Mouse (Mus musculus): ENCODE results near the gene Olfr284. TPM values are rescaled to one million over a fixed set of nuclear protein-coding genes. Genes with fewer than 3 reads are reported as not detected.
A peak's percentile ranks its signal among the peaks of the same experiment; 100 is the strongest.

Gene Olfr284
- total and polyA plus RNA-seq, 3 experiments, result not detected

DNA sequence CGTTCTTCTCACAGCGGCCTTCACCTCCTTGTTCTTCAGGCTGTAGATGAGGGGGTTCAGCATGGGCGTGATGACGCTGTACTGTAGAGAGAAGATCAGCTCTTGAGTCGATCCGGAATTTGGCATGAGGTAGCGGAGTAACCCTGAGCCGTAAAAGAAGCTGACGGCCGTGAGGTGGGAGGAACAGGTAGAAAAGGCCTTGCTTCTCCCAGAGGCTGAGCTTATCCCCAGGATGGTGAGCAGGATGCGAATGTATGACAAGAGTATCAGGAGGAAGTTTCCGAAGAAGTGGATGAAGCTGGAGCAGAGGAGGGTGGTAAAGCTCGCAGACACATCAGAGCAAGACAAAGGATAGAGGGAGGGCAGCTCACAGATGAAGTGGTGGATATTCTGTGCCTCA is 37.4 kb upstream of the Olfr284 start:
- dilution Hi-C loops (cut with MboI; ENCODE audit: extremely low pct_ligation_motif_present, extremely low pct_unique_long_range_greater_than_20kb, low sequenced_read_pairs), result no loop called here
- in situ Hi-C loops (cut with MboI; ENCODE audit: low pct_ligation_motif_present, low pct_unique_long_range_greater_than_20kb, low sequenced_read_pairs), result no loop called here

DNA sequence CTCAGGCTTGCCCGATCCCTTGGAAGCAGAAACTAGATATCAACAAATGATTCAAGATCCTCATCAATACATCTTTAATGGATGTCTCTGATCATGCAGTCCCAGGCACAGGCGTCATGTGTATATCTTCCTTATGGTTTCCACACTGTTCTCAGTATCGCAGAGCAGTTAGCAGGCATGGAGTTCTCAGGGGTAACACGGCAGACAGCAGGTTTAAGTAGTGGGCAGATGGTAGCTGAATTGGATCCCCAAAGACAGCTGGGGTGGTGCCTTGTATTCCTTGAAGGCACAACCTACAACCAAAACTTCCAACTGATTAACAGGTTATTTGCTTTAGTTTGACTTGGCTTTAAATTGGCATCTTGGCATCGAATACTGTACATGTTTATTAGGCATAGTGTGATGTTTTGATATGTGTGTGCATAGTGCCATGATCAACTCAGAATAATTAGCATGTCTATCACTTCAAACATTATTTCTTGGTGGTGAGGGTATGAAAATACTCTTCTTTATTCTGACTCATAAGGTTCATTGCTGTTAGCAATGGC is 23.5 kb downstream of the Olfr284 start, which contains the start of gene Olfr285:
Gene Olfr285, minus strand, starts transcription at position 177 of the 548 bp plus-strand sequence.
- Histone ChIP-seq H3K79me2 (replicated peaks; ENCODE audit: control insufficient read depth, extremely low read depth, insufficient read depth, poor library complexity, severe bottlenecking) (no peaks in the 10 kb centered on the region), H3K27ac (ENCODE audit: insufficient read depth, low read depth) (no peak within 1 kb of the TSS), H3K36me3 (replicated peaks in 1 of 2; ENCODE audit: control insufficient read depth in 1 of 2, insufficient read depth in 1 of 2, low read length in 1 of 2) (no peaks in the 10 kb centered on the region), H3K9me3 (replicated peaks; ENCODE audit: low read length) (peaks cover 3% of the 10 kb centered on the region), H3K9ac (ENCODE audit: insufficient read depth, low read depth) (no peak within 1 kb of the TSS), H3K27me3 (replicated peaks) (peaks cover 50% of the 10 kb centered on the region), H3K4me3 (replicated peaks in 1 of 3; ENCODE audit: low read depth in 2 of 3, low read length in 2 of 3, poor library complexity in 1 of 3) (no peak within 1 kb of the TSS), H3K4me2 (ENCODE audit: insufficient read depth, low read depth, poor library complexity, severe bottlenecking) (no peak within 1 kb of the TSS), H3K4me1 (ENCODE audit: control insufficient read depth in 1 of 2, insufficient read depth in 2 of 2) (no peaks in the 10 kb centered on the region)
- DNase-seq (ENCODE audit: extremely low read depth), result no peak
- dilution Hi-C loops (cut with MboI; ENCODE audit: extremely low pct_ligation_motif_present, extremely low pct_unique_long_range_greater_than_20kb, low sequenced_read_pairs), result no loop called here
- no peak for TF ChIP-seq MEF2A (IDR thresholded peaks at IDR 0.05; ENCODE audit: borderline replicate concordance, low read depth, low read length)
- no peak for TF ChIP-seq KAT2A (IDR thresholded peaks at IDR 0.05; ENCODE audit: insufficient replicate concordance, low read length)
- in situ Hi-C loops (cut with MboI; ENCODE audit: low pct_ligation_motif_present, low pct_unique_long_range_greater_than_20kb, low sequenced_read_pairs), result no loop called here

More for the DNA sequence above, 37.4 kb upstream of the Olfr284 start:
- Histone ChIP-seq H3K9me3 (replicated peaks; ENCODE audit: low read length) (no peaks in the 10 kb centered on the region), H3K4me2 (ENCODE audit: insufficient read depth, low read depth, poor library complexity, severe bottlenecking) (no peak overlapping the region), H3K79me2 (replicated peaks; ENCODE audit: control insufficient read depth, extremely low read depth, insufficient read depth, poor library complexity, severe bottlenecking) (no peaks in the 10 kb centered on the region), H3K4me1 (ENCODE audit: control insufficient read depth in 1 of 2, insufficient read depth in 2 of 2) (0 out of 4 replicates have a peak, but pooled peaks cover 0 to 4% of the 10 kb centered on the region in 2 experiments), H3K27me3 (replicated peaks) (peaks cover 65% of the 10 kb centered on the region), H3K4me3 (replicated peaks in 1 of 3; ENCODE audit: low read depth in 2 of 3, low read length in 2 of 3, poor library complexity in 1 of 3) (no peak overlapping the region), H3K27ac (ENCODE audit: insufficient read depth, low read depth) (no peak overlapping the region), H3K36me3 (replicated peaks in 1 of 2; ENCODE audit: control insufficient read depth in 1 of 2, insufficient read depth in 1 of 2, low read length in 1 of 2) (no peaks in the 10 kb centered on the region), H3K9ac (ENCODE audit: insufficient read depth, low read depth) (no peak overlapping the region)
- TF ChIP-seq USF1 (IDR thresholded peaks at IDR 0.05; ENCODE audit: low read depth, low read length) (no peak), USF2 (conservative IDR thresholded peaks at IDR 0.05; ENCODE audit: low read depth, low read length) (no peak), ZNF384 (IDR thresholded peaks at IDR 0.05; ENCODE audit: low read depth, low read length) (no peak), ZMIZ1 (IDR thresholded peaks at IDR 0.05; ENCODE audit: low read depth, low read length) (no peak), NRF1 (IDR thresholded peaks at IDR 0.05; ENCODE audit: low read depth, low read length) (no peak), CTCF (conservative IDR thresholded peaks at IDR 0.05 in 1 of 2, IDR thresholded peaks at IDR 0.05 in 1 of 2; ENCODE audit: low read depth in 2 of 2, low read length in 2 of 2) (no peak), ELF1 (IDR thresholded peaks at IDR 0.05; ENCODE audit: low read depth, low read length) (no peak), ZKSCAN1 (IDR thresholded peaks at IDR 0.05; ENCODE audit: borderline replicate concordance, low read depth, low read length) (no peak), KAT2A (IDR thresholded peaks at IDR 0.05; ENCODE audit: insufficient replicate concordance, low read length) (no peak), SIN3A (IDR thresholded peaks at IDR 0.05; ENCODE audit: low read length) (no peak), TCF12 (IDR thresholded peaks at IDR 0.05; ENCODE audit: low read depth, low read length) (no peak), TBP (conservative IDR thresholded peaks at IDR 0.05; ENCODE audit: low read depth, low read length) (no peak)
- no peak for DNase-seq (ENCODE audit: extremely low read depth)

DNA sequence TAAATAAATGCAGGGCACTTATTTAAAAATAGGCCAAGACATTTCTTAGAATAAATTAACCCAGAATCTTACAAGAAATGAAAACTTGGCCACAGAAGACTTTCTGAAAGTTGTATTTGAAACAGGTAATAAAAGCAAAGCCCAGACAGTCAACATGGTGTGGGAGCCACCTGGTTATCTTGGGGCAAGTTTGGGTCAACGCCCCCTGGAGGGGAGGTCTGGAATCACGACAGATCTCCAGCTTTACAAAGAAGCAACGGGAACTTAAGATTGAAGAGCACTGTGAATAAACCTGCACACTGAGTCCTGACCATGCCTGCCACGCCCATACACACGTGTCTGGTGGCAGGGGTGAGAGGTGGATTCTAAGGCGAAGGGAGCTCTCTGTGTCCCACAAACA is 25.1 kb downstream of the Olfr284 start:
- no peaks in the 10 kb centered on the region for H3K79me2 ChIP-seq (replicated peaks; ENCODE audit: control insufficient read depth, extremely low read depth, insufficient read depth, poor library complexity, severe bottlenecking)
- peaks cover 58% of the 10 kb centered on the region for H3K27me3 ChIP-seq (replicated peaks)
- TF ChIP-seq SMC3 (IDR thresholded peaks at IDR 0.05; ENCODE audit: low read depth, low read length), result peak; percentile 43
- no peak for TF ChIP-seq NELFE (IDR thresholded peaks at IDR 0.05; ENCODE audit: low read depth, low read length)
- TF ChIP-seq TBP (conservative IDR thresholded peaks at IDR 0.05; ENCODE audit: low read depth, low read length), result no peak
- no peak for TF ChIP-seq E2F4 (IDR thresholded peaks at IDR 0.05; ENCODE audit: insufficient replicate concordance, low read depth, low read length)
- no peak for TF ChIP-seq POLR2A (IDR thresholded peaks at IDR 0.05; ENCODE audit: low read depth, low read length)
- peak; percentile 54 to 67 for TF ChIP-seq CTCF (conservative IDR thresholded peaks at IDR 0.05 in 1 of 2, IDR thresholded peaks at IDR 0.05 in 1 of 2; ENCODE audit: low read depth in 2 of 2, low read length in 2 of 2)
- peak; percentile 38 for TF ChIP-seq RAD21 (IDR thresholded peaks at IDR 0.05; ENCODE audit: low read depth, low read length)
- no peak overlapping the region for H3K4me3 ChIP-seq (replicated peaks in 1 of 3; ENCODE audit: low read depth in 2 of 3, low read length in 2 of 3, poor library complexity in 1 of 3)
- no peak overlapping the region for H3K9ac ChIP-seq (ENCODE audit: insufficient read depth, low read depth)
- in situ Hi-C loops (cut with MboI; ENCODE audit: low pct_ligation_motif_present, low pct_unique_long_range_greater_than_20kb, low sequenced_read_pairs) (no loop called here), dilution Hi-C loops (cut with MboI; ENCODE audit: extremely low pct_ligation_motif_present, extremely low pct_unique_long_range_greater_than_20kb, low sequenced_read_pairs) (no loop called here)
- H3K36me3 ChIP-seq (replicated peaks in 1 of 2; ENCODE audit: control insufficient read depth in 1 of 2, insufficient read depth in 1 of 2, low read length in 1 of 2), result no peaks in the 10 kb centered on the region
- no peak overlapping the region for H3K4me2 ChIP-seq (ENCODE audit: insufficient read depth, low read depth, poor library complexity, severe bottlenecking)
- no peaks in the 10 kb centered on the region for H3K9me3 ChIP-seq (replicated peaks; ENCODE audit: low read length)
- no peak overlapping the region for H3K27ac ChIP-seq (ENCODE audit: insufficient read depth, low read depth)
- no peaks in the 10 kb centered on the region for H3K4me1 ChIP-seq (ENCODE audit: control insufficient read depth in 1 of 2, insufficient read depth in 2 of 2)
- DNase-seq (ENCODE audit: extremely low read depth), result peak; percentile 43

Measured in CH12.LX (cell line).